Mouse (Mus musculus) neural tube, embryonic 13.5 days (tissue): Measurements from ENCODE around the gene Usp2. TPM values are rescaled to one million over a fixed set of nuclear protein-coding genes. Genes with fewer than 3 reads are reported as not detected.

Source experiments
- ATAC-seq: fragments of 200-750 bp; cut with Nextera tagmentation; 2 replicates; pipeline ENCODE4 v1.8.0; 2017; ENCODE audit warnings: low read depth, mild to moderate bottlenecking, moderate TSS enrichment, moderate library complexity
- H3K27ac ChIP-seq: fragments of 300-500 bp; sonication (generic); replicated peaks from 2 replicates; pipeline ENCODE4 v1.5.1; 2015; ENCODE audit warnings: moderate library complexity, mild to moderate bottlenecking, inconsistent platforms
- H3K27me3 ChIP-seq: fragments of 300-500 bp; sonication (generic); 2 replicates; pipeline ENCODE4 v1.6.1; 2015; ENCODE audit warnings: mild to moderate bottlenecking, inconsistent platforms
- H3K36me3 ChIP-seq: fragments of 300-500 bp; sonication (generic); 2 replicates; pipeline ENCODE4 v1.6.1; 2015; ENCODE audit warnings: mild to moderate bottlenecking, inconsistent platforms
- H3K4me1 ChIP-seq: fragments of 300-500 bp; sonication (generic); replicated peaks from 2 replicates; pipeline ENCODE4 v1.6.1; 2015; ENCODE audit warnings: inconsistent platforms
- H3K4me2 ChIP-seq: fragments of 300-500 bp; sonication (generic); 2 replicates; pipeline ENCODE4 v1.6.1; 2015; ENCODE audit warnings: inconsistent platforms, mild to moderate bottlenecking, moderate library complexity
- H3K4me3 ChIP-seq: fragments of 300-500 bp; sonication (generic); 2 replicates; pipeline ENCODE4 v1.5.1; 2015; ENCODE audit warnings: mild to moderate bottlenecking, inconsistent platforms
- H3K9ac ChIP-seq: fragments of 300-500 bp; sonication (generic); 2 replicates; pipeline ENCODE4 v1.6.1; 2015; ENCODE audit warnings: moderate library complexity, mild to moderate bottlenecking, inconsistent platforms
- H3K9me3 ChIP-seq: fragments of 300-500 bp; sonication (generic); 2 replicates; pipeline ENCODE4 v1.6.1; 2016; ENCODE audit warnings: inconsistent platforms
- WGBS: fragments of 180-500 bp; shearing (Covaris S2); methylation state at CpG from one replicate; pipeline ENCODE4 v1.1.7; 2015; 5-methylcytosine and 5-hydroxymethylcytosine counted together
- polyA plus RNA-seq: library from polyadenylated mRNA; unstranded; fragments of >200 nt; fragmentation: Nextera tagmentation; extraction: Ambion mirVana; gene quantifications from 2 replicates; pipeline ENCODE4 v1.2.1, GENCODE M21; 2015

Usp2 gene
- polyA plus RNA-seq, 1 experiment from 2014 or later = 8.7 TPM

DNA sequence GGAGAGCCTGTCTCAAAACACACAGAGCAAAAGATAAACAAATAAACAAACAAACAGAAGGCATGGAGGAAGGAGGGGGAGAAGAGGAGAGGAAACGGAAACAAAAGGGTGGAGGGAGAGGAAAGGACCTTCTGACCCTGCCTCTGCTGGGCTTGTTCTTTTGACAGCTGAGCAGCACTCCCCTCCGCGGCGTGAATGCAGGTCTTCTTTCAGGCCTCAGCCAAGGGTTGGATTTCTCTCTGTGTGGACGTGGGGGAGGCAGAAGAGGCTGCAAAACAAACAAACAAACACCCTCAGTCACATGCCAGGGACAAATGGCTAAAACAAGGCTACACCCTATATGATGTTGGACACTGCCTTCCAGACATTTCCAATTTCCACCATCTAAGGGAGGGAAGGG is 58.2 kb downstream of the Usp2 start:
- H3K27ac ChIP-seq = no peak overlapping the region
- 66% methylated on average over 5 of the region's 5 CpGs for WGBS
- peaks cover 24% of the 10 kb centered on the region for H3K4me1 ChIP-seq
- H3K27me3 ChIP-seq = peaks cover 9% of the 10 kb centered on the region; the same call in 1 of the 2 replicates
- H3K9me3 ChIP-seq = no peaks in the 10 kb centered on the region
- no peaks in the 10 kb centered on the region for H3K36me3 ChIP-seq
- ATAC-seq = no peak
- no peak overlapping the region for H3K4me3 ChIP-seq
- no peak overlapping the region for H3K9ac ChIP-seq
- H3K4me2 ChIP-seq = no peak overlapping the region

DNA sequence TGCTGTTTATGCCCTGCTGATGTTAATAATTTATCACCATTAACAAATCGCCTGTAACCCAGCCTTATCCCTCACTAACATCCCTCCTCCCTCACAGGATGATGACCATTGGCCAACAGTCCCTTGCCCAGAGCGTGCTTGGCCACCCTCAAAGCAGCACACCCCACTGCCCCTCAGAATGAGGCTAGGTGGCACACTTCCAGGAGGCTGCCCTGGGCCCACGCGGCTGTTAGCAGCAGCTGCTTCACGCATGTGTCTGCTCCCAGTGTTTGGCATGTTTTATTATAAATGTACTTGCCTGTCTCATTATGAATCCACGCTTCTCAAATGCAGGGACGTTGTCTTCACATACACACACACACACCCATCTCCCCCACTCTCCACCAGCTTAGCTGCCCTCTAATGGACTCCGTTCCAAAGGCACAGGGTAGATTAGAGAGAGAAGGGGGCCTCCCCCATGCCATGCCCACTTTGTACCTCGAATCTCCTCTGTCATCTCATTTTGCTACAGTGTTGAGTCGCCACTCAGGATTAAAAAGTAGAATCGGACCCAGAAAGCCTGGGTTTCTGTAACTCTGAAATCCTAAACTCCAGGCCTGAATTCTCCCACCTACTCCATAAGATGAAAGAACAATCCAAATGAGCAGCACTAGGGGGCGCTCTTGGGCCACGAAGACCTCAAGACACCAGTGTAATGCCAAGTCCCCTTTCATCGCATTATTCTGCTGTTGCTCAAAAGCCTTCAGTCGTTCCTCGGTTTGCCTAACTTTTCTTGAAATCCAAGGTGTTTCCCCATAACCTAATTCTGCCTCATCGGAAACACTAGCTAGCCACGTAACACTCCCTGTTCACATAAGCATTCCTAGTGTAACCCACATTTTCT is 59.0 kb downstream of the Usp2 start:
- ATAC-seq = peak; percentile 57; the same call in 1 of the 2 replicates
- H3K4me1 ChIP-seq = peaks cover 32% of the 10 kb centered on the region
- H3K9ac ChIP-seq = no peak overlapping the region
- H3K9me3 ChIP-seq = no peaks in the 10 kb centered on the region
- no peaks in the 10 kb centered on the region for H3K36me3 ChIP-seq
- peak overlapping the region; percentile 20; the same call in 1 of the 2 replicates for H3K27ac ChIP-seq
- H3K4me2 ChIP-seq = peak overlapping the region; percentile 27; the same call in 1 of the 2 replicates
- no peak overlapping the region for H3K4me3 ChIP-seq
- 28% methylated on average over 18 of the region's 18 CpGs for WGBS
- H3K27me3 ChIP-seq = peaks cover 14% of the 10 kb centered on the region; the same call in 1 of the 2 replicates

DNA sequence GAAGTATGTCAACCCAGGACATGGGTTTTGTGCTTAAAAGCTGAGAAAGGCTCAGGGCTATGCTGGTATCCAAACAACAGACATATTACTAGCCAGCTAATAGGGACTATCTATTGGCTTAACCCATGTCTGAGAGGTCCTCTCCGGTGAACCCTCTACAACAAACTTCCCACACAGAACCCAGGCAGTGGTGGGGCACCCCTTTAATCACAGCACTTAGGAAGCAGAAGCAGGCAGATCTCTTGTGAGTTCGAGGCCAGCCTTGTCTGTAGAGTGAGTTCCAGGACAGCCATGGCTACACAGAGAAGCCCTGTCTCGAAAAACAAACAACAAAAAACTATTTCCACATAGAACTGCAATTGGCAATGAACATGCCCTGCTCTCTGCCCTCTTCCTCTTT is 59.9 kb downstream of the Usp2 start:
- H3K4me2 ChIP-seq = no peak overlapping the region
- WGBS = 78% methylated on average over 3 of the region's 3 CpGs
- H3K27ac ChIP-seq = peak overlapping the region; percentile 20; the same call in 1 of the 2 replicates
- ATAC-seq = no peak
- H3K9ac ChIP-seq = no peak overlapping the region
- no peaks in the 10 kb centered on the region for H3K36me3 ChIP-seq
- H3K4me1 ChIP-seq = peaks cover 32% of the 10 kb centered on the region
- peaks cover 23% of the 10 kb centered on the region for H3K27me3 ChIP-seq
- no peak overlapping the region for H3K4me3 ChIP-seq
- H3K9me3 ChIP-seq = no peaks in the 10 kb centered on the region

DNA sequence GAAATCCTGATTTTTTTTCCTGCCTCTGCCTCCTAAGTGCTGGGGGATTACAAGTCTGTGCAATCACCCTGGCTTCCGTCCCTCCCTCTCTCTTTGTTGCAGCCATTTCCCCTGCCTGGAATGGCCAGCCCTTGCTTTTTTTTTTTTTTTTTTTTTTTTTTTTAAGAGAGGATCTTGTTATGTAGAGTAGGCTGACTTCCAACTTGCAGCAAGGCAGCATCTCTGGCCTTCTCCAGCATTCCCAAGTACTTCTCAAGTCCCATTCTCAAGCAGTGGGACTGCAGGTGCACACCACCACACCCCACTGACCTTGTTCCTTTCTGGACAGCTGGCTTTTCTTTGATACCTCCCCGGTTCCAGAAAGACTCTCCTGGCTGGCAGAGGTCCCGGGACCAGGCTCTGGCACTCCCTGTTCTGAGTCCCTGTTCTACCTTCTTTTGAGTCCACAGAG is 60.6 kb downstream of the Usp2 start:
- Histone ChIP-seq H3K4me2 (no peak overlapping the region), H3K9ac (no peak overlapping the region), H3K9me3 (no peaks in the 10 kb centered on the region), H3K36me3 (no peaks in the 10 kb centered on the region), H3K4me3 (no peak overlapping the region), H3K27me3 (peaks cover 30% of the 10 kb centered on the region), H3K4me1 (peaks cover 32% of the 10 kb centered on the region), H3K27ac (no peak overlapping the region)
- no peak for ATAC-seq
- 47% methylated on average over 3 of the region's 3 CpGs for WGBS

DNA sequence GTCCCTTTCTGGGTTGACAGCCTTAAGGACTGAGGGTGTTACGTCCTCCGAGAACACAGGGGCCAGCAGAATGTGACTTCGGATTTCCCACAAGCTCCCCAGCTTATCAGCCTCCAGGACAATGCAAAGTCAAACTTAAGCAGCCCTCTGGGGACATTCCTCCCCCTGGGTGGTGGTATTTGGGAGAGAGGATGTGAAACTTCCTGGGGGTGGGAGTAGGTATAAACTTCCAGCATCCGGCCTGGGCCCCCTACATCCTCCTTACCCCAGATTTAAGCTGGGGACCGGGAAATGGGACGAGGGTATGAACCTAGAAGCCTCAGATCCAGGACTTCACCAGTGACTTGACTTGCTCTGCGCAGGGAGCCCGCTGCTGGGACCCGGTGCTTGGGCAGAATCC is 62.8 kb downstream of the Usp2 start:
- Histone ChIP-seq H3K4me2 (peak overlapping the region; percentile 63), H3K9ac (peak overlapping the region; percentile 67), H3K4me1 (peaks cover 50% of the 10 kb centered on the region), H3K9me3 (no peaks in the 10 kb centered on the region), H3K36me3 (no peaks in the 10 kb centered on the region), H3K4me3 (peak overlapping the region; percentile 34), H3K27me3 (peaks cover 52% of the 10 kb centered on the region), H3K27ac (peak overlapping the region; percentile 79)
- 8% methylated on average over 9 of the region's 9 CpGs for WGBS
- ATAC-seq = no peak

DNA sequence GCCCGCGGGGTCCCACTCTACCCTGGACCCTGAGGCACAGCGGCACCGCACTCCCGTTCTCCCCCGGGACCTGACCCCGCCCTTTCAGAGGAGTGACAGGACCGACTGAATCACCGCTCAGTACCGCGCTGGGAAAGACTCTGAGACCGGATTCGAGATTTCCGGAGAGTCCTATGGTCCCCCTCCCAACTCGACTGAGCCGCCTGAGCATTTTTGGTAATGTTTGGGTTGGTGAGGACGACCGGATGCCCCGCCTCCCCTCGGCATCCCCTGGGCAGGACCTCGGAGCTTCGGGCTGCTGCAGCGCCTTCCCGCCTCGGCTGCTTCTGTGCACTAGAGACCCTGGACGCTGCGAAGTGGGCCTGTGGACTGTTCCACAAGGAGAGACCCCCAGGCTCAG is 63.2 kb downstream of the Usp2 start:
- Histone ChIP-seq H3K27ac (peak overlapping the region; percentile 79), H3K36me3 (no peaks in the 10 kb centered on the region), H3K4me1 (peaks cover 51% of the 10 kb centered on the region), H3K9me3 (no peaks in the 10 kb centered on the region), H3K27me3 (peaks cover 56% of the 10 kb centered on the region), H3K4me3 (peak overlapping the region; percentile 34), H3K4me2 (peak overlapping the region; percentile 63), H3K9ac (peak overlapping the region; percentile 67)
- WGBS = under 1% methylated on average over 27 of the region's 27 CpGs
- peak; percentile 26; the same call in 1 of the 2 replicates for ATAC-seq

DNA sequence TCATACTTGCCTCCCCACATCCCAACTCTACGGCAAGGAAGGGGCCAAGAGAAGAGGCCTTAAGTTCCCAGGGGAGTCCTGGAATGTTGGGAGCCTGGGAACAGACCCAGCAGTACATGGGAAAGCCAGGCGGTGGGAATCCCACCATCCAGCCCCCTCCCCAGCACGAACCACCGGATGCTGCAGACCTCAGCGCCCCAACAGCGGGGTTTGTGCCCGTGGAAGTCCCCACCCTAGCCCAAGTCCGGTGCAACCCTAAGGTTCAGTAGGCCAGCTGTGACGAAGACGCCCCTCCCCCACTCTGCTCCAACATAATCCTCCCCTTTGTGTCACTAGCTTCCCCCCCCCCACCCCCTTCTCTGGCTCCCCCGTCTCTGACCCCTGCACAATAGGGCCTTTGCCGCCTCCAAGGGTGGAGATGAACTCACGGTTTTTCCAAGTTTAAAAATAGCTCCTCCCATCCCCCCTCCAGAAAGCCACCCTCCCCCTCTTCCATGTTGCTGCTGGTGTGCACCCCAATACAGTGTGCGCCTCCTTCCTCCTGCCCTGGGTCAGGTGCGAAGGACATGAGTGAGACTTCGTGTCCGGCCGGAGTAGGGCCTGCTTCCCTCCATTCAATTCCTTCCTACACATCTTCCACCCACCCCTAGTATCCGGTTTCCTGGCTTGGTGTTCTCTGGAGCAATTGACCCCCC is 63.9 kb downstream of the Usp2 start:
- Histone ChIP-seq H3K9ac (peak overlapping the region; percentile 67), H3K36me3 (no peaks in the 10 kb centered on the region), H3K9me3 (no peaks in the 10 kb centered on the region), H3K4me3 (peak overlapping the region; percentile 34), H3K27me3 (peaks cover 63% of the 10 kb centered on the region), H3K4me2 (peak overlapping the region; percentile 63), H3K27ac (peak overlapping the region; percentile 79), H3K4me1 (peaks cover 51% of the 10 kb centered on the region)
- WGBS = 13% methylated on average over 19 of the region's 19 CpGs
- ATAC-seq = peak; percentile 30; the same call in 1 of the 2 replicates

DNA sequence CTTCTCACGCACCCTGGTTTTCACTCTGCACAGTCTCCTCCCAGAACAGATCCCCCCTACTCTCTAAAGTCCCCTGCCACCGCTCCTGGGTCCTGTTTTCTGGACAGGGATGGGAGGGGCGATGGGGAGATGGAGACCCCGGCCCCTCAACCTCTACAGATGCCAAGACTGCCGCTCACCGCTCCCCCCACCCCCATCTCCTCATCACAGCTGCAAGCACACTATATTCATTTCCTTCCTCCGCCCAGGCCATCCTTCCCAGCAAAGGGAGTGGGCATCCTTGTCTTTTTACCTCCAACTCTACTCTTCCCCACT is 64.4 kb downstream of the Usp2 start:
- H3K4me2 ChIP-seq = peak overlapping the region; percentile 4; the same call in 1 of the 2 replicates
- no peak for ATAC-seq
- H3K4me1 ChIP-seq = peaks cover 53% of the 10 kb centered on the region
- H3K36me3 ChIP-seq = no peaks in the 10 kb centered on the region
- 39% methylated on average over 7 of the region's 7 CpGs for WGBS
- H3K9ac ChIP-seq = peak overlapping the region; percentile 38; the same call in 1 of the 2 replicates
- H3K4me3 ChIP-seq = no peak overlapping the region
- no peaks in the 10 kb centered on the region for H3K9me3 ChIP-seq
- peak overlapping the region; percentile 62 for H3K27ac ChIP-seq
- peaks cover 68% of the 10 kb centered on the region for H3K27me3 ChIP-seq

DNA sequence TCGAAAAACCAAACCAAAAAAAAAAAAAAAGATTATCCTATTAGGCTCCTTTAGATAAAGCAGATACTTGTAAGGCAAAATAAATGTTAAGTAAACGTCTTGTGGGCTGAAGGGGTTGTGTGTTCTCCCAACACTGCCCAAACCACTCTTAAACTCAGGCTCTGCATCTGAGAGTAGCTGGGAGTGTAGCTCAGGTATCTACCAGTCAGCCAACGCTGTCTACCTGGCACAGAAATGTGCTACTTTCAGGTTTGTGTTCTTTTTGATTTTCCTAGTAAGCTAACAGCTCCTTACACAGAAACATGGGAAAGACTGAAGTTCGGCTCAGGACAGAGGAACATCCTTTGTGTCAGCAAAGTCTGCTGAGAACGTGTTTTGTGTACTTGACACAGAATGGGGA is 65.4 kb downstream of the Usp2 start:
- H3K9me3 ChIP-seq = no peaks in the 10 kb centered on the region
- no peak overlapping the region for H3K9ac ChIP-seq
- H3K27me3 ChIP-seq = peaks cover 78% of the 10 kb centered on the region
- no peak overlapping the region for H3K4me3 ChIP-seq
- ATAC-seq = no peak
- no peak overlapping the region for H3K27ac ChIP-seq
- no peaks in the 10 kb centered on the region for H3K36me3 ChIP-seq
- 0 out of 2 replicates have a peak overlapping the region, but pooled peaks have one; percentile 84 for H3K4me2 ChIP-seq
- H3K4me1 ChIP-seq = peaks cover 55% of the 10 kb centered on the region
- WGBS = 70% methylated on average over 5 of the region's 5 CpGs

DNA sequence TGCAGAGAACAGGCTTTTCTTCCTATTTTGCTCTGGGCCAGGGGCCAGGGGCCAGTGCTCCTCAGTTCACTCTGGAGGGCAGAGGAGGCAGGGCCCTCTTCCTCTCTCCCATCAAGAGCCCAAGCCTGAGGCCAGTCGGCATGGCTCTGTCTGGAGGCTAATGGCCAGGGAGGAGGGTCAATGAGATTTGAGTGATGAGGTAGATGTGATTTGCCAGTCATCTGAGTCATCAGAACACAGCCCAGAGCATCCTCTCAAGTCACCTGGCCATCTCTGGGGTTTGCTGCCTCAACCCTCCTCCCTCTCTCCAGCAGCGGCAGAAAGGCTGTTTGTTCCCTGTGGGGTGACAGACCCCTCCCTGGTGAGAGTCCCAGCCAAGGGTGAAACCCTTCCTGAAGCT is 66.5 kb downstream of the Usp2 start:
- Histone ChIP-seq H3K9me3 (no peaks in the 10 kb centered on the region), H3K4me2 (peak overlapping the region; percentile 84), H3K4me1 (peaks cover 55% of the 10 kb centered on the region), H3K36me3 (no peaks in the 10 kb centered on the region), H3K4me3 (peak overlapping the region; percentile 51), H3K9ac (peak overlapping the region; percentile 69), H3K27ac (peak overlapping the region; percentile 65), H3K27me3 (peaks cover 79% of the 10 kb centered on the region)
- 19% methylated on average over 2 of the region's 2 CpGs for WGBS
- ATAC-seq = no peak

DNA sequence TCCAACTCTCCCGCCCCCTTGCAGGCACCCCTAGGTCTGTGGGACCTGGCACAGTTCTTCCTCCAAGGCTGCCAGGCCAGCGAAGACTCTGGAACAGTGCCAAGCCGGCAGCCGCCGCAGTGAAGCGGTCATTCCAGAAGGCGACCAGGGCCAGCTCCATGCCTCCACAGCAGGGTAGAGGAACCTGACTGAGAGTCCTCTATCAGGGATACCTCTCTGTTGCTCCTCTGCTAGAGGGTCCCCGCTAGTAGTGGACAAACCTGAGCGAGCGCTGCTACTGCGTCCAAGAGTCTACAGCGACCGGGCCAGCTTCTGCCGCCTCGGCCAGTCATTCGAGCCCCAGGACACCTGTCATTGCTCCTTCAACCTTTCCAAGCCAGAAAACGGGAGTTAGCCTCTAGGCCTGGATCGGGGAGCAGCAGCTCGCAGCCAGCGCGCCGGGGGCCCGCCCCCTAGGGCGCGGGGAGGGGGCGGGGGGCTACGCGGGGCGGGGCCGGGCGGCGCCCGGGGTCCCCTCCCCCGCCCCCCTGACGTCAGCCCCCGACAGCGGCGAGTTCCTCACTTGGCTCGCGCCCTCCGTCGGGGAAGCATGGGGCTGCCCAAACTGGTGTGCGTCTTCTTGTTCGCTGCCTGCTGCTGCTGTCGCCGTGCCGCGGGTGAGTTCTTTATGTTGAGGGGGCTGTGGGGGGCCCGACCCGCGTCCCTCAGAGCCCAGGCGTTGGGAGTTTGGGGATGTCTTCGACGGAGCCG is 67.5 kb downstream of the Usp2 start, which contains the start of gene Mcam:
TSS of gene Mcam (plus strand) at position 369 of the 750 bp plus-strand sequence.
- Histone ChIP-seq H3K27me3 (peaks cover 73% of the 10 kb centered on the region), H3K9ac (peak within 1 kb of the TSS; percentile 69), H3K36me3 (no peaks in the 10 kb centered on the region), H3K4me3 (peak within 1 kb of the TSS; percentile 51), H3K27ac (peak within 1 kb of the TSS; percentile 65), H3K9me3 (no peaks in the 10 kb centered on the region), H3K4me1 (peaks cover 55% of the 10 kb centered on the region), H3K4me2 (peak within 1 kb of the TSS; percentile 84)
- ATAC-seq = peak; percentile 12; the same call in 1 of the 2 replicates
- 1% methylated on average over 39 of the region's 55 CpGs for WGBS
